Mouse (Mus musculus): ENCODE results near the gene Rab40b.
"Not testable (repeated sequence)": the region's sequence is repeated elsewhere in the genome, so short reads cannot be mapped to it uniquely, and the experiment has no call there.

Rab40b gene

GRCm38 (mm10) chr11:121369622-121370021 lies 18.4 kb downstream of the Rab40b start:
- DNase-seq (ENCODE audit: extremely low read depth, insufficient read length, low spot score), result peak; percentile 43

DNA sequence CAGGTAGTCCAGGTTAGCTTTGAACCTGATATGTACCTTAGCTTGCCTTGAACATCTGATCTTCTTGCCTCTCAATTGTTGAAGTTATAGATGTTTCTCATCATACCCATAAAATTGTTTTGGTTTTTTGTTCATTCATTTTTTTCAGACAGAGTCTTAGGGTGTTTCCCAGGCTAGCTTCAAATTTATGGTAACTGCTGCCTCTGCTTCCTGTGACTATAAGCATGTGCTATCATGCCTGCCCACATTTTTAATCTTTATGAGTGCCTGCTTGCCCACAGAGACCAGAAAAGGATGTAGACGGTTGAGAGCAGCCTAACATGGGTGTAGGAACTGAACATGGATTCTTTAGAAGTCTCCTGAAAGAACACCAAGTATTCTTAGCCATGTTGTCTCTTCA lies 19.3 kb downstream of the Rab40b start:
- DNase-seq (ENCODE audit: extremely low read depth, insufficient read length, low spot score), result no peak

DNA sequence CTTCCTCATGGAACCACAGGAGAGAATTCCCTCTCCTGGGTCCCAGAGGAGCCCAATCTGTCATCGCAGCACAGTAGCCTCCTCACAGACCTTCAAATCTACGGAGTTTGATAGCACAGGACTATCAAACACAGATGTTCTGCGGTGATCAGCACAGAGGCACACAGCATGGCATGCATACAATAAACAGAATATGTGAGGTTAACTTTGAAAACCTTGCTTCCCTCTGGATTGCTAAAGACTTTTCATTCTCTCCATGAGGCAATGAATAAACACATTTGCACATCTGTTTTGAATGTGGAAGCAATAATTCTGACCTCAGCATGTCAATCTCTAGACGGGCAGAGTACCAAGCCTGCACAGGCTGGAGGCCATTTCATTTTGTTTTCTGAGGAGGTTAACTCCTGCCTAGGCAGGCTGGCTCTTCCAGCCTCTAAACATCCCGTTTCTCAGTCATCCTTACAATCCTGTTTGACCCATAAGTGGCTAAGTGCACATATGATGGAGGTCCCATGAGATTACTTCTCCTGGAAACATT lies 20.8 kb downstream of the Rab40b start:
- DNase-seq (ENCODE audit: extremely low read depth, insufficient read length, low spot score), result no peak

DNA sequence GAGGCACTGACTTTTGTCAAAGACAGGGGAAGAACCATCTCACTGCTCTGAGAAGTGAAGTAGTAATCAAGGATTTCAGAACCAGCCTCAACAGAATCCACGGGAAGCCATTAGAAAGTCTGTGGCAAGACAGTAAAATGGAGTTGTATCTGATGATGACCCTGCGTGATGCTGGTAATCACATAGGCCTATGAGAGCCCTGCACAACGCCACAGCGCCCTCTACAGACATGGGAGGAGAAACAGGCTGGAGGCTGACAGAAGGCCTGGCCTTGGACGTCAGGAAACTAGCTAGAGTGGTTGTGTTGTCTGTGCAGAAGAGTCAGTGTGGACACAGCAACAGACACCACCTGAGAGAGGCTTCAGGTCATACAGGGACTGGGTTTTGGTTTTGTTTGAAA lies 25.8 kb downstream of the Rab40b start:
- no peak for DNase-seq (ENCODE audit: extremely low read depth, insufficient read length, low spot score)

DNA sequence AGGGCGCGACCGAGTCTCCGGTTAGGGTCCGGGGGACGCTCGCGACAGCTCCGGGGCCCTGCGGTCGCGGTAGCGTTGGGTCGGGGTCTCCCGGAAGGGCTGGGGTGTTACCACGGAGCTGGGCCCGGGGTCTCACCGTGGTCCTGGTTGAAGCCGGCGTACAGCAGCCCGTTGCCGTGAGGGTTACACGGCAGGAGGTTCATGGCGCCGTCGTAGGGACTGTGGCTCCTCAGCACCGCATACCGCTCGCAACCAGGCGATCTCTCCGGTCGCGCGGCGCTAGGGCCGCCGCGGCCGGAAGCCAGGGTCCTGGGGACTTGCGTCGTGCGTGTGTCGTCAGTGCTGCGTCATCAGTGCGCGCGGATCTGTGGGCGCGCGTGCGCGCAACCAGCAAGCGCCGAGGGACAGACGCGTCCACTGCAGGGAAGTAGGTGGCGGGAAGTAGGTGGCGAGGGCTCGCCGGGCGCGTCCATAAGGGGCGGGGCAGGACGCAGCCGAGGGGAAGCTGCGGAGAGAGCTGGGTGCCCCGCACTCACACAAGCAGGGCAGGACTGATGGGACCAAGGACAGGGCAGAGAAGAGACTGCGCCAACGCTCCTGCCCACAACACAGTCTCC lies 33.9 kb downstream of the Rab40b start, which contains the start of gene Wdr45b:
Gene Wdr45b (minus strand): TSS at position 355 of the 617 bp plus-strand sequence.
- peak; percentile 100 for DNase-seq (ENCODE audit: extremely low read depth, insufficient read length, low spot score)

- DNase-seq (ENCODE audit: extremely low read depth, insufficient read length, low spot score), result peak; percentile 62
Observed at GRCm38 (mm10) chr11:121353326-121354090, 34.5 kb downstream of the Rab40b start.

GRCm38 (mm10) chr11:121348727-121349126 lies 39.3 kb downstream of the Rab40b start:
- not testable (repeated sequence) for DNase-seq (ENCODE audit: extremely low read depth, insufficient read length, low spot score)

- no peak for DNase-seq (ENCODE audit: extremely low read depth, insufficient read length, low spot score)
Observed at GRCm38 (mm10) chr11:121348166-121348565, 39.9 kb downstream of the Rab40b start.

DNA sequence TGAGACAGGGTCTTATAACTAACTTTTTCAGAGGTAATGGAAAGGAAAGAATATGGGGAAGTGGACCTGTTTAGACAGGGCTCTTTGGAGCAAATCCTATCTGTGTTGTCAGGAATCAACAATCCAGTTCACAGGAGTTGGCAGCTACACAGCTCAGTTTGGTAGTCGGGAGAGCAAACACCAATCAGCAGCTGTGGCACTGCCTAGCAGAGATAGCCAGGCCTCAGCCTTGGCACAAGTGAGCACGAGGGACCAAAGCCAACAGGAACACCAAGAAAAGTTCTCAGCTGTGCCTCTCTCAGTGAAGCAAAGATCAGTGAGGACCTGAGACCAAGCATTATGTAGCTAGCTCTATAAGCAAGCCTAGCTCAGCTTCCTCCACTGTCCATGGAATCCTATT lies 41.0 kb downstream of the Rab40b start:
- no peak for DNase-seq (ENCODE audit: extremely low read depth, insufficient read length, low spot score)

DNA sequence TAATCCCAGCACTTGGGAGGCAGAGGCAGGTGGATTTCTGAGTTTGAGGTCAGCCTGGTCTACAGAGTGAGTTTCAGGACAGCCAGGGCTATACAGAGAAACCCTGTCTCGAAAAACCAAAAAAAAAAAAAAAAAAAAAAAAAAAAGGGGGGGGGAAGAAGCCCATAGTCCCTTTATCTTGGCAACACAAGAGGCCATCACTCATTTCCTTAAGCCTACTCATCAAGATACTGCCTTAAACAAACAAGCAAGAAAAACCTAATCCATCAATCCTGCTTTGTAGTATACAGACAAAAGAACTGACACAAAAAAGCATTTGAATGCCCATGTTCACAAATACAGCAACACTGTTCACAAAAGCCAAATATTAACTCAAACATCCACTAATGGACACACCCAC lies 45.6 kb downstream of the Rab40b start:
- not testable (repeated sequence) for DNase-seq (ENCODE audit: extremely low read depth, insufficient read length, low spot score)

DNA sequence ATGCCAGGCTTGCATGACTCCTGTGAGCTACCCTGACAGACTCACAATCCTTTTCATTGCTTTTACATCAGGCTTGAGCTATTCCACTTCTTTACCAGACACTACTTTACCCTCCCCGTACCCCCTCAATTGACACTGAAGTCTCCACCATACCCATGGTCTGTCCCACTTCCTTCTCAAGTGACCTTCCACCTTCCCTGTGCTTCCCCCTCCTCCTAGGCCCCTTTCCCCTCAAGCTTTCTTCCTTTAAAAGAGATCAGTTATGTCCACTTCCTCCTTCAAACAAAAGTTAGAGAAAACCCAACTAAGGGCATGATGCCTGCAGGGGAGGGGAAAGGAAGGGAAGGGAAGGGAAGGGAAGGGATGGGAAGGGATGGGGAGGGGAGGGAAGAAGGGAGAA lies 47.8 kb downstream of the Rab40b start:
- no peak for DNase-seq (ENCODE audit: extremely low read depth, insufficient read length, low spot score)

- no peak for DNase-seq (ENCODE audit: extremely low read depth, insufficient read length, low spot score)
Observed at GRCm38 (mm10) chr11:121339647-121340046, 48.4 kb downstream of the Rab40b start.

- no peak for DNase-seq (ENCODE audit: extremely low read depth, insufficient read length, low spot score)
Observed at GRCm38 (mm10) chr11:121331641-121332040, 56.4 kb downstream of the Rab40b start.

GRCm38 (mm10) chr11:121328619-121329018 lies 59.4 kb downstream of the Rab40b start:
- no peak for DNase-seq (ENCODE audit: extremely low read depth, insufficient read length, low spot score)

GRCm38 (mm10) chr11:121328206-121328605 lies 59.8 kb downstream of the Rab40b start:
- DNase-seq (ENCODE audit: extremely low read depth, insufficient read length, low spot score), result no peak

DNA sequence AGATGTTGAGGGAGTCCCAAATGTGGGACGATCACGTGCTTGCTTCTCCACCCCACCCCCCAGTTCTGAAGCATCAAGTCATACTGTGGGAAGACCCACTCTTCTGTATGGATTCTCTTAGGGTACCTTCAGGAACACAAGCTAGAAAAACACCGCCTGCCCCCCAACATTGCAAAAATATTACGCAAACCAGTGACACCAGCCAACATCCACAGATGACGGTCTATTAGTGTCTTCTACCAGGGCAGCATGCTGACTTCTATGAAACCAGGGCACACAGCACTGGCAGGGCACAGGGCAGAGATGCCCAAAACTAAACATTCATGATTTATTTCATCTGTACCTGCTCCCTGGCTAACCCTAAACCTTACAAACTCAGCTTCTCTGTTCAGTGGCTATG lies 61.4 kb downstream of the Rab40b start:
- DNase-seq (ENCODE audit: extremely low read depth, insufficient read length, low spot score), result no peak

DNA sequence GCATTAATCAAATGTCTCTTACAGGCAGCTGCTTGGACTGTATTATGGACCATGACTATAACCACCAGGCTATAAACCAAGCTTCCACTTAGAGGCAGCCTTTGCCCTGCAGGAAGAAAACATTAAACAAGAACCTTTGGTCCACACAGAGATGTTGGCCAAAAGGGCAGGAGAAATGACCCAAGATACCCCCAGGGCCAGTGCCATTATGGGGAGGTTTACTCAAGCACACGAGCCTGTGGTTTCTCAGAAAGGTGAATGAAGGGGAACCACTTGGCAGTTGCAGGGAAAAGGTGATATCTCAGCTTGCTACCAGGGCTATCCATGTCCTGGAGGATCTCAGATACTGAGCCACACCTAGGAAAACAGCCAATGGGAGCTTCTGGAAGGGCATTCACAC lies 62.0 kb downstream of the Rab40b start:
- no peak for DNase-seq (ENCODE audit: extremely low read depth, insufficient read length, low spot score)

DNA sequence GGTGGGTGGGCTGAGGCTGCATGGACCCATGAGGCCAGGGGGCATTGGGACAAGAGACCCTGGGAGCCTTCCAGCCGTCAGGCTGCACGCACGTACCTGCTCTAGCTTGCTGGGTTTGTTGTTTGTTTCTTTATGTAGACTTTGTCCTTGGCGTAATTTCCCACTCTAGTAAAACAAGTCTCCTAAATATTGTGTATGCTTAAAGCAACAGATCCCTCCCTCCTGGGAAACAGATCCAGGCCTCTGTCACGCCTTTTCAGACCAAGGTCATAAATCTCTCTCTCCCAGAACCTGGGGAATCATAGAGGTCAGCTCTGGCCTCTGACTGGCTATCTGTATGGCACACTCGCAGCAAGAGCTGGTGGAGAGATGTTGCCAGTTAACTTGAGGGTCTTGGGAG lies 80.3 kb downstream of the Rab40b start:
- not testable (repeated sequence) for DNase-seq (ENCODE audit: extremely low read depth, insufficient read length, low spot score)

DNA sequence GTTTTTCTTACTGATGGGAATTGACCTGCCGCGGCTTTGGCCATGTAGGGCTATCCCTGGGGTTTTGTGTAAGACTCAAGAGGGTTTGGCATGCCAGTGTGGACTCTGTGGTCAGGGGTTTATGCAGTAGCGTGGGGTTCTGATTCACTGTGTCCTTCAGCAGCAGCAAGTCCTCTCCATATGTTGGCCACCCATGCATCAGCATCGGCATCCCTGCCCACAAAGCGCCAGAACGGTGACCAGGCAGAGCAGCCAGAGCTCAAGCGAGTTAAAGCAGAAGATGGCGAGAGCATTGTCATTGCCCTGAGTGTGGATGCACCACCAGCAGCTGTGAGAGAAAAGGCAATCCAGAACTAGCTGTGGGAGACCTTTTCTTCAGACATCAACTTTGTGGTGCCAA lies 81.4 kb downstream of the Rab40b start:
- DNase-seq (ENCODE audit: extremely low read depth, insufficient read length, low spot score), result no peak
